Mouse (Mus musculus): ENCODE measurements around the gene Rnf34. TPM values are rescaled to one million over a fixed set of nuclear protein-coding genes. Genes with fewer than 3 reads are reported as not detected.

The Rnf34 gene
- polyA plus RNA-seq, 1 experiment from 2014 or later, result 26.5 TPM

DNA sequence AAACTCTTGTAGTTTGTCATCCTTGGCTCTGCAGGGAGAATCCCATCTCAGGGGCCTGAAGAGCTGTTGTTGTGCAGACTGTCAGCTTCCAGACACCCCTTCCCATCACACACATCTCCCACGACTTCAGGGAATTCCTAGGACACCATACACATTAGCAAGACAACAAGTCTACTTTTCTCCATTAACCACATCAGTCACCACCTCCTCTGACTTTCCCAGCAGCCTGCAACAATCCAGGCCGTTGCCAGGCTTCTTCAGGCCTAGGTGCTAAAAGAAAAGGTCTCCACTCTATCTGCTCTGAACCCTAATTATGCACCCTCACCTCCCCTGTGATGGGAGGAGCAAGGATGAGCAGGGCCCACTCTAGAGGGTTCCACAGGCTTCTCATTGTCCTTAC lies 40.5 kb downstream of the Rnf34 start:
- no peaks in the 10 kb centered on the region for H3K27me3 ChIP-seq (replicated peaks; ENCODE audit: control insufficient read depth, insufficient read depth, low read length)

GRCm38 (mm10) chr5:122893270-122893669 lies 43.4 kb downstream of the Rnf34 start:
- Histone ChIP-seq H3K9ac (ENCODE audit: low read depth, low read length) (no peak overlapping the region), H3K4me2 (no peak overlapping the region), H3K27ac (ENCODE audit: low read depth, low read length) (no peak overlapping the region), H3K9me3 (ENCODE audit: control insufficient read depth, low read length) (no peaks in the 10 kb centered on the region), H3K4me3 (ENCODE audit: low read depth, low read length) (no peak overlapping the region), H3K36me3 (ENCODE audit: control insufficient read depth, insufficient read depth, low read length) (no peaks in the 10 kb centered on the region), H3K27me3 (replicated peaks; ENCODE audit: control insufficient read depth, insufficient read depth, low read length) (no peaks in the 10 kb centered on the region), H3K4me1 (replicated peaks; ENCODE audit: control insufficient read depth, insufficient read depth, low read length) (peaks cover 17% of the 10 kb centered on the region)
- ATAC-seq (replicated peaks; ENCODE audit: low FRiP score) (no peak), DNase-seq (ENCODE audit: low spot score) (no peak)
- whole genome bisulfite sequencing, result 91% methylated on average over 6 of the region's 6 CpGs

More for the DNA sequence above, 40.5 kb downstream of the Rnf34 start:
- H3K4me1 ChIP-seq (replicated peaks; ENCODE audit: control insufficient read depth, insufficient read depth, low read length), result peaks cover 8% of the 10 kb centered on the region
- WGBS, result 54% methylated on average over 2 of the region's 2 CpGs
- ATAC-seq (replicated peaks; ENCODE audit: low FRiP score), result no peak
- H3K4me3 ChIP-seq (ENCODE audit: low read depth, low read length), result no peak overlapping the region
- no peaks in the 10 kb centered on the region for H3K9me3 ChIP-seq (ENCODE audit: control insufficient read depth, low read length)
- H3K4me2 ChIP-seq, result no peak overlapping the region
- no peak overlapping the region for H3K27ac ChIP-seq (ENCODE audit: low read depth, low read length)
- H3K36me3 ChIP-seq (ENCODE audit: control insufficient read depth, insufficient read depth, low read length), result no peaks in the 10 kb centered on the region
- no peak overlapping the region for H3K9ac ChIP-seq (ENCODE audit: low read depth, low read length)
- no peak for DNase-seq (ENCODE audit: low spot score)

DNA sequence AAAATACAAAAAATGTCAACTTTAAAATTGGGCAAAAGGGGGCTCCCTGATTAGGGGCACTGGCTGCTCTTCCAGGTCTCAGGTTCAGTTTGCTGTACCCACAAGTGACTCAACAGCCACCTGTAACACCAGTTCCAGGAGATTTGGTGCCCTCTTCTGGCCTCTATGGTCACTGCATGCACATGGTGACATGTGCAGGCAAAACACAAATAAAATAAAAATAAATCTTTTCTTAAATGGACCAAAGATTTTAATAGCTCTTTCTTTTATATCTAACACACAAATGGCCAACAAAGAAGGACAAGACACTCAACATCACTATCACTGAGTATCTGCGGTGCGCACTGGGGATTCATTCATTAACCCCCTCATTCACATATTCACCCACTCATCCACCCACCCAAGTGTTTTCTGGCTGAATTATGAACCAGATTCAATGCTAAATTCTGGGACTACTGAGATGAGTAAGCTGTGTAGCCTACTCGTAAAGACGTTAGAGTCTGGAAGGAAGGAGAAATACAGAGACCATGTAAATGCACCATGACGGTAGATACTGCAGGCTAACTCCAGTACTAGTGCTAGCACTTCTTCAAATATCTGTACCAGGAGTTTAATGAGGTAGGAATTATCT lies 44.3 kb downstream of the Rnf34 start:
- H3K4me3 ChIP-seq (ENCODE audit: low read depth, low read length), result no peak overlapping the region
- DNase-seq (ENCODE audit: low spot score) (no peak), ATAC-seq (replicated peaks; ENCODE audit: low FRiP score) (no peak)
- H3K9ac ChIP-seq (ENCODE audit: low read depth, low read length), result no peak overlapping the region
- no peak overlapping the region for H3K27ac ChIP-seq (ENCODE audit: low read depth, low read length)
- no peaks in the 10 kb centered on the region for H3K9me3 ChIP-seq (ENCODE audit: control insufficient read depth, low read length)
- peaks cover 24% of the 10 kb centered on the region for H3K4me1 ChIP-seq (replicated peaks; ENCODE audit: control insufficient read depth, insufficient read depth, low read length)
- no peaks in the 10 kb centered on the region for H3K36me3 ChIP-seq (ENCODE audit: control insufficient read depth, insufficient read depth, low read length)
- no peak overlapping the region for H3K4me2 ChIP-seq
- WGBS, result 88% methylated on average over 5 of the region's 5 CpGs
- no peaks in the 10 kb centered on the region for H3K27me3 ChIP-seq (replicated peaks; ENCODE audit: control insufficient read depth, insufficient read depth, low read length)

DNA sequence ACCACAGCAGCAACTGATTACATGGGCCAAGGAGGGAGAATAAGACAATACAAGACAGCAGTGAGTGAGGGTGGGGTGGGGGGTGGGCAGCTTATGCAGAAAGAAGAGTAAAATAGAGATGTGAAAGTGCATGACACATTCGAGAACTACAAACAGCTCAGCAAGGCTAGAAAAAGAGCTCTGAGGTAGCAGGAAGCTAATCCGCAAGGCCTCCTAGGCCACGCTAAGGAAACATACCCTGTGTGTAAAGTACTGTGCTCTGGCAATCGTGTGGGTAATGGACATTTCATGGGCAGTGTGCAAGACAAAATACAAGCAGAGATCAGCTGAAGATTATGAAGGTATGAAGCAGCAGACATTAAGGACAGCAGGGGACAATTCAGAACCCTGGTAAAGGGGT lies 45.0 kb downstream of the Rnf34 start:
- Histone ChIP-seq H3K9me3 (ENCODE audit: control insufficient read depth, low read length) (no peaks in the 10 kb centered on the region), H3K27me3 (replicated peaks; ENCODE audit: control insufficient read depth, insufficient read depth, low read length) (no peaks in the 10 kb centered on the region), H3K4me1 (replicated peaks; ENCODE audit: control insufficient read depth, insufficient read depth, low read length) (peaks cover 24% of the 10 kb centered on the region), H3K9ac (ENCODE audit: low read depth, low read length) (no peak overlapping the region), H3K4me3 (ENCODE audit: low read depth, low read length) (no peak overlapping the region), H3K27ac (ENCODE audit: low read depth, low read length) (0 out of 2 replicates have a peak overlapping the region, but pooled peaks have one; percentile 10), H3K36me3 (ENCODE audit: control insufficient read depth, insufficient read depth, low read length) (no peaks in the 10 kb centered on the region), H3K4me2 (no peak overlapping the region)
- DNase-seq (ENCODE audit: low spot score) (no peak), ATAC-seq (replicated peaks; ENCODE audit: low FRiP score) (no peak)
- WGBS, result 67% methylated on average over 4 of the region's 4 CpGs

DNA sequence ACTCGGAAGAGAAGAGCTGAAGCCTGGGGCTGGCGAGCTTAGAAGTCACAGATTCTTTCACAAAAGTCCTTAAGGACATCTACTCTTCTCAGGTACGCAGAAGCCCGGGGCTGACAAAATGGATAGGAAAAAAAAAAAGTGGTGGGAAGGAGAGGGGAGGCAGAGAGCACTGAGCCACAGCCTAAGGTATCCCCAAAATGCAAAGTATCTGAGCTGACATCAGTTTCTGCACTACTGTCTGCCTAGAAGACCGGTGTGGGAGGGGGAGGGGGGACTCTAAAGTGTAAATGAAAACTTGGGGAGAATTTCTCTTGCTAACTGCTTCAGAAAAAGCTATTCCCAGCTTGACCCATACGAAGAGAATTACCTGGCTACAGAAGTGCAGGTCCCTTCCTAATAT lies 48.3 kb downstream of the Rnf34 start:
- H3K27me3 ChIP-seq (replicated peaks; ENCODE audit: control insufficient read depth, insufficient read depth, low read length), result no peaks in the 10 kb centered on the region
- no peak overlapping the region for H3K27ac ChIP-seq (ENCODE audit: low read depth, low read length)
- H3K4me3 ChIP-seq (ENCODE audit: low read depth, low read length), result 0 out of 2 replicates have a peak overlapping the region, but pooled peaks have one; percentile 8
- peaks cover 49% of the 10 kb centered on the region for H3K4me1 ChIP-seq (replicated peaks; ENCODE audit: control insufficient read depth, insufficient read depth, low read length)
- WGBS, result 75% methylated on average over 6 of the region's 6 CpGs
- H3K9me3 ChIP-seq (ENCODE audit: control insufficient read depth, low read length), result no peaks in the 10 kb centered on the region
- ATAC-seq (replicated peaks; ENCODE audit: low FRiP score) (no peak), DNase-seq (ENCODE audit: low spot score) (no peak)
- no peak overlapping the region for H3K9ac ChIP-seq (ENCODE audit: low read depth, low read length)
- no peaks in the 10 kb centered on the region for H3K36me3 ChIP-seq (ENCODE audit: control insufficient read depth, insufficient read depth, low read length)
- peak overlapping the region; percentile 92 for H3K4me2 ChIP-seq

GRCm38 (mm10) chr5:122898963-122899776 lies 49.3 kb downstream of the Rnf34 start:
- no peak for ATAC-seq (replicated peaks; ENCODE audit: low FRiP score)
- 2% methylated on average over 42 of the region's 45 CpGs for WGBS
- Histone ChIP-seq H3K27ac (ENCODE audit: low read depth, low read length) (peak overlapping the region; percentile 83), H3K9me3 (ENCODE audit: control insufficient read depth, low read length) (no peaks in the 10 kb centered on the region), H3K4me1 (replicated peaks; ENCODE audit: control insufficient read depth, insufficient read depth, low read length) (peaks cover 51% of the 10 kb centered on the region), H3K4me3 (ENCODE audit: low read depth, low read length) (peak overlapping the region; percentile 86), H3K36me3 (ENCODE audit: control insufficient read depth, insufficient read depth, low read length) (no peaks in the 10 kb centered on the region), H3K27me3 (replicated peaks; ENCODE audit: control insufficient read depth, insufficient read depth, low read length) (no peaks in the 10 kb centered on the region), H3K4me2 (peak overlapping the region; percentile 92), H3K9ac (ENCODE audit: low read depth, low read length) (peak overlapping the region; percentile 73)
- peak; percentile 53 for DNase-seq (ENCODE audit: low spot score)

GRCm38 (mm10) chr5:122899777-122900557 lies 50.1 kb downstream of the Rnf34 start:
- peaks cover 49% of the 10 kb centered on the region for H3K4me1 ChIP-seq (replicated peaks; ENCODE audit: control insufficient read depth, insufficient read depth, low read length)

DNA sequence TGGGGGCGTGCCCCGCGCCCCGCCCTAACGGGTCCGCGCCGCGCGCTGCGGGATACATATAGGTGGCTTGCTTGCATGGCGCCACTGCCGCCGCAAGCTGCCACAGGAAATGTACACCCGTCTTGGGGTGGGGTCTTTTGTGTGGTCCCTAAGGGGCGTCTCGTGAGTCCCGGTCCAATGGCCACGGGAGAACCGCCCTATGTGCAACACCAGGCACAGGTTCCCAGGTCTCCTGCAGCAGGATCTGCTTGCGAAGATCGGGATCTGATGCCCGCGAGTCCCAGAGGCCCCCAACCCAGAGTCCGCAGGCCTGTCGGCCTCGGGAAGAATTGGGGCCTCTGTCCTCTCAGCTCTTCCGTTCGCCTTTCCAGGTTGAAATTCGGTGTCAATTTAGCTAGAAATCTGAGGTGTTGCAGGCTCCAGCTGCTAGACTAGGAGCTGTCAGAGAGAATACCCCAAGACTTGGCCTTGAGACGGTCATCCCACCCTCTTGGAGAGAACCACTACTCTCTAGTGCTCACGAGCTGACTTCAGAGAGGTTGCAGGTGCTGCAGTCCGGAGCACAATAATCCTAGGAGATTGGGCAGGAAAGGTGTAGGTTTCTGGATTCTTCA lies 50.8 kb downstream of the Rnf34 start:
- Histone ChIP-seq H3K4me3 (ENCODE audit: low read depth, low read length) (peak overlapping the region; percentile 86), H3K36me3 (ENCODE audit: control insufficient read depth, insufficient read depth, low read length) (no peaks in the 10 kb centered on the region), H3K4me2 (peak overlapping the region; percentile 92), H3K9ac (ENCODE audit: low read depth, low read length) (peak overlapping the region; percentile 73), H3K4me1 (replicated peaks; ENCODE audit: control insufficient read depth, insufficient read depth, low read length) (peaks cover 44% of the 10 kb centered on the region), H3K27ac (ENCODE audit: low read depth, low read length) (peak overlapping the region; percentile 83), H3K9me3 (ENCODE audit: control insufficient read depth, low read length) (no peaks in the 10 kb centered on the region), H3K27me3 (replicated peaks; ENCODE audit: control insufficient read depth, insufficient read depth, low read length) (no peaks in the 10 kb centered on the region)
- WGBS, result 5% methylated on average over 33 of the region's 33 CpGs
- ATAC-seq (replicated peaks; ENCODE audit: low FRiP score), result no peak
- DNase-seq (ENCODE audit: low spot score), result no peak

More at GRCm38 (mm10) chr5:122899777-122900557, 50.1 kb downstream of the Rnf34 start:
- Histone ChIP-seq H3K27me3 (replicated peaks; ENCODE audit: control insufficient read depth, insufficient read depth, low read length) (no peaks in the 10 kb centered on the region), H3K27ac (ENCODE audit: low read depth, low read length) (peak overlapping the region; percentile 83), H3K9ac (ENCODE audit: low read depth, low read length) (peak overlapping the region; percentile 73), H3K36me3 (ENCODE audit: control insufficient read depth, insufficient read depth, low read length) (no peaks in the 10 kb centered on the region), H3K4me2 (peak overlapping the region; percentile 92), H3K9me3 (ENCODE audit: control insufficient read depth, low read length) (no peaks in the 10 kb centered on the region), H3K4me3 (ENCODE audit: low read depth, low read length) (peak overlapping the region; percentile 86)
- under 1% methylated on average over 92 of the region's 120 CpGs for WGBS
- peak; percentile 97 for ATAC-seq (replicated peaks; ENCODE audit: low FRiP score)
- peak; percentile 91 for DNase-seq (ENCODE audit: low spot score)

Measured in liver, embryonic 11.5 days (tissue).